Mouse (Mus musculus) bone marrow macrophage, adult 2 months (primary cell): Measurements from ENCODE around the gene Tat.

Experiments
- CTCF ChIP-seq: IDR thresholded peaks from 2 replicates; pipeline ENCODE4 v1.5.1; 2012; ENCODE audit warnings: low read depth, mild to moderate bottlenecking, low read length, moderate library complexity
- POLR2A ChIP-seq: IDR thresholded peaks from 2 replicates; pipeline ENCODE4 v1.6.1; 2012; ENCODE audit warnings: mild to moderate bottlenecking, low read depth, low read length, borderline replicate concordance

- TF ChIP-seq POLR2A (no peak), CTCF (no peak)
Measured at GRCm38 (mm10) chr8:109964106-109964505, 26.1 kb upstream of the Tat start.
